Comparison of ENCODE assay signal across 29 mouse cellular contexts in the genomic region with DNA sequence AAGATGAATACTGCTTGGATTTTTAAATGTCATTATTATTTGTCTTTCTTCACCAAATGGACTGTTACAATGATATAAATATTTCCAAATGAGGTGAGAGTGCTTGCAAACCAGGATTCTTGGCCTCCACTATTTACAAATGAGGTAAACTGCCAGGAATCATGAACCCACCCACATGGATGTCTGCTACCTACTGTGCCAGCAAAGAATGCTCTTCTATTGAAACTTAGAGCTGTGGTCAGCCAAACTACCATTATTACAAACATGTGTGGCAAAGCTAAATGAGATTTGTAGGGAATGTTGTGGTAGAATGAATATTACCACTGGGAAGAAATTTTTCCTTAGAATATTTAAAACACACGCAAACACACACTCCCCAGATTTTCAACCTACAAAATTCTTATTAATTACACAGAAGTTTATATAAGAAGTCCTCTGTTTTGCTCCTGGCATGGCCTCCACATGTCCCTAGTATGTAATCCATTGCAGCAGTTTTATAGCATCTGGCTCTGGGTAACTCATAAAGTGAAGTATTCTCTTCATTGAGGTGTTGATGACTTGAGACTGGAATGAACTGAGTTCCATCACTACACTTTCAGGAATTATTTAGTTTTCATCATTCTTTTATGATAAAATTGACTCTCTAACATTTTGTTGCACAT.
DNase-seq lines count a peak whose midpoint lies in the region; ATAC-seq and TF ChIP-seq lines count a peak whose summit lies in the region.
"Had no signal": no experiment of that assay in that cellular context is flagged by ENCODE, and none has a peak within 500 bp of the region (broad histone marks: within the 10 kb centered on the region; RNA-seq: fewer than 3 reads in every experiment).

No protein-coding gene starts in this region.

- H3K4me1 ChIP-seq in embryonic facial prominence, embryonic 14.5 days (ENCODE audit: control insufficient read depth, insufficient read depth, low read length) = no peaks in the 10 kb centered on the region
- H3K4me1 ChIP-seq in embryonic facial prominence, embryonic 10.5 days = no peaks in the 10 kb centered on the region
- no peaks in the 10 kb centered on the region for H3K4me1 ChIP-seq in lung, embryonic 14.5 days (ENCODE audit: insufficient read depth)
- no peaks in the 10 kb centered on the region for H3K4me1 ChIP-seq in limb, embryonic 13.5 days
- no peaks in the 10 kb centered on the region for H3K4me1 ChIP-seq in limb, embryonic 15.5 days
- no peaks in the 10 kb centered on the region for H3K4me1 ChIP-seq in midbrain, embryonic 13.5 days (replicated peaks)
- H3K4me1 ChIP-seq: embryonic facial prominence, embryonic 12.5 days; embryonic facial prominence, embryonic 15.5 days; forebrain, embryonic 10.5 days; forebrain, embryonic 12.5 days had no signal

- H3K27ac ChIP-seq in embryonic facial prominence, embryonic 14.5 days (replicated peaks; ENCODE audit: low read depth, low read length) = no peak overlapping the region
- no peak overlapping the region for H3K27ac ChIP-seq in embryonic facial prominence, embryonic 10.5 days (replicated peaks)
- H3K27ac ChIP-seq in lung, embryonic 14.5 days (ENCODE audit: low read depth) = no peak overlapping the region
- no peak overlapping the region for H3K27ac ChIP-seq in limb, embryonic 13.5 days
- H3K27ac ChIP-seq in limb, embryonic 15.5 days = no peak overlapping the region
- no peak overlapping the region for H3K27ac ChIP-seq in midbrain, embryonic 13.5 days
- H3K27ac ChIP-seq: embryonic facial prominence, embryonic 12.5 days; embryonic facial prominence, embryonic 15.5 days; forebrain, embryonic 10.5 days; forebrain, embryonic 12.5 days had no signal

- H3K36me3 ChIP-seq in embryonic facial prominence, embryonic 14.5 days (ENCODE audit: control insufficient read depth, insufficient read depth, low read length) = no peaks in the 10 kb centered on the region
- H3K36me3 ChIP-seq in embryonic facial prominence, embryonic 10.5 days (replicated peaks) = no peaks in the 10 kb centered on the region
- H3K36me3 ChIP-seq in lung, embryonic 14.5 days (ENCODE audit: insufficient read depth) = no peaks in the 10 kb centered on the region
- no peaks in the 10 kb centered on the region for H3K36me3 ChIP-seq in limb, embryonic 13.5 days
- H3K36me3 ChIP-seq in limb, embryonic 15.5 days = no peaks in the 10 kb centered on the region
- H3K36me3 ChIP-seq in midbrain, embryonic 13.5 days = no peaks in the 10 kb centered on the region
- H3K36me3 ChIP-seq: embryonic facial prominence, embryonic 12.5 days; embryonic facial prominence, embryonic 15.5 days; forebrain, embryonic 10.5 days; forebrain, embryonic 12.5 days; G1E had no signal

- H3K9ac ChIP-seq in embryonic facial prominence, embryonic 14.5 days (ENCODE audit: low read depth, low read length) = no peak overlapping the region
- H3K9ac ChIP-seq in lung, embryonic 14.5 days = no peak overlapping the region
- no peak overlapping the region for H3K9ac ChIP-seq in limb, embryonic 13.5 days
- no peak overlapping the region for H3K9ac ChIP-seq in limb, embryonic 15.5 days
- H3K9ac ChIP-seq in midbrain, embryonic 13.5 days (replicated peaks) = no peak overlapping the region
- H3K9ac ChIP-seq: embryonic facial prominence, embryonic 12.5 days; embryonic facial prominence, embryonic 15.5 days; forebrain, embryonic 12.5 days had no signal

- no peaks in the 10 kb centered on the region for H3K27me3 ChIP-seq in embryonic facial prominence, embryonic 14.5 days (replicated peaks; ENCODE audit: control insufficient read depth, insufficient read depth, low read length)
- H3K27me3 ChIP-seq in embryonic facial prominence, embryonic 10.5 days (replicated peaks; ENCODE audit: low read depth, poor library complexity, severe bottlenecking) = no peaks in the 10 kb centered on the region
- H3K27me3 ChIP-seq in lung, embryonic 14.5 days (ENCODE audit: insufficient read depth, low read length) = no peaks in the 10 kb centered on the region
- no peaks in the 10 kb centered on the region for H3K27me3 ChIP-seq in limb, embryonic 13.5 days
- H3K27me3 ChIP-seq in limb, embryonic 15.5 days = no peaks in the 10 kb centered on the region
- no peaks in the 10 kb centered on the region for H3K27me3 ChIP-seq in midbrain, embryonic 13.5 days
- H3K27me3 ChIP-seq: CH12.LX; embryonic facial prominence, embryonic 12.5 days; embryonic facial prominence, embryonic 15.5 days; forebrain, embryonic 12.5 days had no signal

- no peak overlapping the region for H3K4me3 ChIP-seq in embryonic facial prominence, embryonic 14.5 days (ENCODE audit: low read depth, low read length)
- H3K4me3 ChIP-seq in embryonic facial prominence, embryonic 10.5 days = no peak overlapping the region
- no peak overlapping the region for H3K4me3 ChIP-seq in lung, embryonic 14.5 days (ENCODE audit: low read depth, low read length)
- no peak overlapping the region for H3K4me3 ChIP-seq in limb, embryonic 13.5 days
- H3K4me3 ChIP-seq in limb, embryonic 15.5 days = no peak overlapping the region
- H3K4me3 ChIP-seq in midbrain, embryonic 13.5 days (replicated peaks) = no peak overlapping the region
- H3K4me3 ChIP-seq: embryonic facial prominence, embryonic 12.5 days; embryonic facial prominence, embryonic 15.5 days; erythroblast, embryonic 14.5 days; forebrain, embryonic 10.5 days; forebrain, embryonic 12.5 days had no signal

- ATAC-seq in embryonic facial prominence, embryonic 14.5 days (ENCODE audit: low read depth) = no peak
- ATAC-seq in lung, embryonic 14.5 days (ENCODE audit: insufficient read depth) = no peak
- ATAC-seq in limb, embryonic 13.5 days (ENCODE audit: low FRiP score, low read depth) = peak; percentile 84; the same call in 1 of the 2 replicates
- ATAC-seq in limb, embryonic 15.5 days (ENCODE audit: insufficient number of reproducible peaks, low FRiP score, low TSS enrichment, low read depth) = peak; percentile 67; the same call in 1 of the 2 replicates
- no peak for ATAC-seq in midbrain, embryonic 13.5 days
- ATAC-seq: CD4-positive, CD25-positive, alpha-beta regulatory T cell, adult 4 months; forebrain, embryonic 14.5 days; forebrain, embryonic 16.5 days had no signal

- peak; percentile 36 for DNase-seq in embryonic facial prominence, embryonic 14.5 days (ENCODE audit: low spot score)
- DNase-seq in embryonic facial prominence, embryonic 10.5 days (ENCODE audit: low spot score) = no peak
- DNase-seq in lung, embryonic 14.5 days = peak; percentile 21
- DNase-seq in lung, postnatal 36 days = no peak
- no peak for DNase-seq in c-Kit-positive CD71-positive TER-119-positive erythroid progenitor cells, embryonic 14.5 days (ENCODE audit: low spot score)
- DNase-seq: adrenal gland, adult 2 months; adrenal gland, postnatal 14 days; adrenal gland, postnatal 36 days; B cell, adult 2 months; cerebellum, adult 11 months; cerebellum, adult 18-20 months; cerebellum, adult 8-10 months; cerebellum, adult 9-11 months; cerebellum, postnatal 14 days; cerebellum, postnatal 36 days; embryo, embryonic 11 days had no signal

- H3K4me2 ChIP-seq in embryonic facial prominence, embryonic 14.5 days (ENCODE audit: low read depth, low read length) = no peak overlapping the region
- H3K4me2 ChIP-seq in lung, embryonic 14.5 days = no peak overlapping the region
- no peak overlapping the region for H3K4me2 ChIP-seq in limb, embryonic 13.5 days (replicated peaks)
- H3K4me2 ChIP-seq in limb, embryonic 15.5 days = no peak overlapping the region
- no peak overlapping the region for H3K4me2 ChIP-seq in midbrain, embryonic 13.5 days (replicated peaks)
- H3K4me2 ChIP-seq: embryonic facial prominence, embryonic 12.5 days; embryonic facial prominence, embryonic 15.5 days; forebrain, embryonic 12.5 days had no signal

- no peaks in the 10 kb centered on the region for H3K9me3 ChIP-seq in embryonic facial prominence, embryonic 14.5 days (ENCODE audit: control insufficient read depth, low read length)
- no peaks in the 10 kb centered on the region for H3K9me3 ChIP-seq in embryonic facial prominence, embryonic 10.5 days
- no peaks in the 10 kb centered on the region for H3K9me3 ChIP-seq in lung, embryonic 14.5 days (ENCODE audit: low read depth, low read length)
- H3K9me3 ChIP-seq in limb, embryonic 13.5 days = no peaks in the 10 kb centered on the region
- H3K9me3 ChIP-seq in limb, embryonic 15.5 days = no peaks in the 10 kb centered on the region
- H3K9me3 ChIP-seq in midbrain, embryonic 13.5 days = no peaks in the 10 kb centered on the region
- H3K9me3 ChIP-seq: embryonic facial prominence, embryonic 12.5 days; embryonic facial prominence, embryonic 15.5 days; forebrain, embryonic 10.5 days; forebrain, embryonic 12.5 days; G1E had no signal

- 51% methylated on average over 1 of the region's 1 CpGs for WGBS in embryonic facial prominence, embryonic 14.5 days
- 87% methylated on average over 1 of the region's 1 CpGs for WGBS in embryonic facial prominence, embryonic 10.5 days
- WGBS in lung, embryonic 14.5 days = 80% methylated on average over 1 of the region's 1 CpGs
- 21% methylated on average over 1 of the region's 1 CpGs for WGBS in limb, embryonic 13.5 days
- WGBS in limb, embryonic 15.5 days = 29% methylated on average over 1 of the region's 1 CpGs
- 85% methylated on average over 1 of the region's 1 CpGs for WGBS in midbrain, embryonic 13.5 days

- TF ChIP-seq CTCF in lung, embryonic 14.5 days (IDR thresholded peaks at IDR 0.05; ENCODE audit: low read depth) = no peak

Comparison
In these comparisons a context has a peak if more than half of its experiments do, and no peak if none do; other contexts are left out.
1. DNase-seq: peak in embryonic facial prominence, embryonic 14.5 days (single experiment) and lung, embryonic 14.5 days (single experiment); none in embryonic facial prominence, embryonic 10.5 days (single experiment), lung, postnatal 36 days (single experiment) and c-Kit-positive CD71-positive TER-119-positive erythroid progenitor cells, embryonic 14.5 days (single experiment).
2. ATAC-seq: peak in limb, embryonic 13.5 days (single experiment) and limb, embryonic 15.5 days (single experiment); none in embryonic facial prominence, embryonic 14.5 days (single experiment), lung, embryonic 14.5 days (single experiment) and midbrain, embryonic 13.5 days (single experiment).